Mouse (Mus musculus): ENCODE data around the gene Mesd.
"Not testable (repeated sequence)": the region's sequence is repeated elsewhere in the genome, so short reads cannot be mapped to it uniquely, and the experiment has no call there.

Gene Mesd

GRCm38 (mm10) chr7:83878676-83879448 lies 5.4 kb upstream of the Mesd start:
- DNase-seq (ENCODE audit: low spot score in 2 of 2) = no peak

GRCm38 (mm10) chr7:83882150-83882632 lies 2.1 kb upstream of the Mesd start:
- no peak for DNase-seq (ENCODE audit: low spot score in 2 of 2)

- peak; percentile 35 to 41 for DNase-seq (ENCODE audit: low spot score in 2 of 2)
Measured at GRCm38 (mm10) chr7:83882633-83883275, 1.5 kb upstream of the Mesd start.

GRCm38 (mm10) chr7:83883276-83884020 lies 818 bp upstream of the Mesd start:
- DNase-seq (ENCODE audit: low spot score in 2 of 2) = peak; percentile 68 to 70

- no peak for DNase-seq (ENCODE audit: low spot score in 2 of 2)
Measured at GRCm38 (mm10) chr7:83884921-83885532, 761 bp downstream of the Mesd start.

- no peak for DNase-seq (ENCODE audit: low spot score in 2 of 2)
Measured at GRCm38 (mm10) chr7:83885835-83886234, 1.6 kb downstream of the Mesd start.

GRCm38 (mm10) chr7:83886366-83887129 lies 2.3 kb downstream of the Mesd start:
- DNase-seq (ENCODE audit: low spot score in 2 of 2) = no peak

- peak in 1 of 2 experiments; percentile 19 for DNase-seq (ENCODE audit: low spot score in 2 of 2)
Measured at GRCm38 (mm10) chr7:83889383-83889782, 5.1 kb downstream of the Mesd start.

GRCm38 (mm10) chr7:83889946-83890345 lies 5.7 kb downstream of the Mesd start:
- not testable (repeated sequence) for DNase-seq (ENCODE audit: low spot score in 2 of 2)

- peak; percentile 100 for DNase-seq (ENCODE audit: low spot score in 2 of 2)
Measured at GRCm38 (mm10) chr7:83891433-83892332, 7.4 kb downstream of the Mesd start.

- no peak for DNase-seq (ENCODE audit: low spot score in 2 of 2)
Measured at GRCm38 (mm10) chr7:83892333-83892669, 8.0 kb downstream of the Mesd start.

GRCm38 (mm10) chr7:83894348-83894747 lies 10.1 kb downstream of the Mesd start:
- DNase-seq (ENCODE audit: low spot score in 2 of 2) = no peak

- no peak for DNase-seq (ENCODE audit: low spot score in 2 of 2)
Measured at GRCm38 (mm10) chr7:83896077-83896740, 11.9 kb downstream of the Mesd start.

- DNase-seq (ENCODE audit: low spot score in 2 of 2) = no peak
Measured at GRCm38 (mm10) chr7:83898267-83898666, 14.0 kb downstream of the Mesd start.

- no peak for DNase-seq (ENCODE audit: low spot score in 2 of 2)
Measured at GRCm38 (mm10) chr7:83900519-83900918, 16.3 kb downstream of the Mesd start.

- DNase-seq (ENCODE audit: low spot score in 2 of 2) = no peak
Measured at GRCm38 (mm10) chr7:83901425-83901824, 17.2 kb downstream of the Mesd start.

GRCm38 (mm10) chr7:83902296-83903145 lies 18.3 kb downstream of the Mesd start:
- no peak for DNase-seq (ENCODE audit: low spot score in 2 of 2)

- no peak for DNase-seq (ENCODE audit: low spot score in 2 of 2)
Measured at GRCm38 (mm10) chr7:83904831-83905230, 20.6 kb downstream of the Mesd start.

- DNase-seq (ENCODE audit: low spot score in 2 of 2) = no peak
Measured at GRCm38 (mm10) chr7:83911909-83912308, 27.6 kb downstream of the Mesd start.

Measured in urinary bladder, adult 18-20 months (tissue).